Mouse (Mus musculus): ENCODE results near the gene Atf4. TPM values are rescaled to one million over a fixed set of nuclear protein-coding genes. Genes with fewer than 3 reads are reported as not detected.
A peak's percentile ranks its signal among the peaks of the same experiment; 100 is the strongest.

Atf4 gene
- polyA plus RNA-seq (2012; ENCODE audit: insufficient read depth, insufficient read length, missing spikeins) = 122 and 133 TPM in 2 replicates

DNA sequence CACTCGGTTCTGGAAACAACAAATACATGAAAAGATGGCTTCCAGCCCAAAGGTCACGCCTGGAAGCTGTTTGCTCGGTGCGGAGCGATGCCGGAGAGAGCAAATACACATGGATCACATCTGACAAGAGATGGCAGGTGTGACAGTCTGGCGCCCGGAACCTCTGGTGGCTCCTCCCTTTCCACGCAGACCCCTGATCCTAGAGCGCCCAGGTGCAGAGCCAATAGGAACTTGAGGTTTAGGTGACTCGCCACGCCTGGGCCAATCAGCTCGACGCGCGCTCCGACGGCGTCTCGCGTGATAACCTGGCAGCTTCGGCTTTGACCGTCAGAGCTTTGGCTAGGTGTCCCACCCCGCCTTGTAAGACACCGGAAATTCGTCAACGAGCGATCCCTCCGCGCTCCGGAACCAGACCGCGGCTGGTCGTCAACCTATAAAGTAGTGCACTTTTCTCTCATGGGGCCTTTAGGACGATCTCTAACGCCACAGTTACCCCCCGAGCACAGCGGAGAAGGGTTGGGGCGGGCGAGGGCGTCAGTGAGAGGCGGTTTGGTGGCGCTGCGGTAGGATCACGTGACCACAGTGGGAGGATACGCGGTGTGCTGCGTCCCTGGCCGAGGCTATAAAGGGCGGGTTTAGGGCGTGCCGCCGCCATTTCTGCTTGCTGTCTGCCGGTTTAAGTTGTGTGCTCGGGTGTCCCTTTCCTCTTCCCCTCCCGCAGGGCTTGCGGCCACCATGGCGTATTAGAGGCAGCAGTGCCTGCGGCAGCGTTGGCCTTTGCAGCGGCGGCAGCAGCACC lies at the start of gene Atf4:
Atf4 (plus strand) TSS at position 338 of the 799 bp plus-strand sequence.
- Histone ChIP-seq H3K4me3 (ENCODE audit: insufficient read depth, low read length) (peak within 1 kb of the TSS; percentile 86), H3K4me1 (ENCODE audit: control insufficient read depth, insufficient read depth, low read length) (peaks cover 6% of the 10 kb centered on the region; the same call in 1 of the 2 replicates), H3K27ac (ENCODE audit: insufficient read depth, low read depth, low read length) (peak within 1 kb of the TSS; percentile 98)
- TF ChIP-seq POLR2A (IDR thresholded peaks at IDR 0.05; ENCODE audit: borderline replicate concordance, low read depth, low read length) (peak; percentile 83), CTCF (IDR thresholded peaks at IDR 0.05; ENCODE audit: low read depth, low read length) (no peak)

DNA sequence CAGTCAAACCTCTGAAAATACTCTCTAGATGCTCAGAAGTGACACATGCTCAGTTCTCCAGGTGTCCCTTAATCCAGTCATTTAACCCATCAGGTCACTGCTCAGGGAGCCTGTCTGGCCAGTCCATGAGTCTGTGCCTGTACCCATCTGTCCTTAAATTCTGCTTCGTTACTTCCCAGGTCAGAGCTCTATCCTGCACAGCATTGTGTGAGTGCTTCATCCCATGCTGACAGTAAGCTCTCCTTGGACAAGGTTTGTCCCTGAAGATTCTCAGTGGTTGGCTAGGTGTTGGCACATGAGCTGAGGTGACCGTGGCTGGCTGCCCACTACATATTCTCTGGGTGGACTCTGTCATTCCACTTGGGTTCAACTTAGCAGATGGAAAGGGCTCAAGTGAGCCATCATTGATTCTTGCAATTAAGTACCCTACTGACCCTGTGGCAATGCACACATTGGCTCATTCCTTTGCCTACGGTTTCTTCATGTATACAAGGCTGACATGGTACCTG lies 48.9 kb upstream of the Atf4 start:
- Histone ChIP-seq H3K27ac (ENCODE audit: insufficient read depth, low read depth, low read length) (no peak overlapping the region), H3K4me3 (ENCODE audit: insufficient read depth, low read length) (no peak overlapping the region), H3K4me1 (ENCODE audit: control insufficient read depth, insufficient read depth, low read length) (no peaks in the 10 kb centered on the region)
- TF ChIP-seq CTCF (IDR thresholded peaks at IDR 0.05; ENCODE audit: low read depth, low read length) = no peak
- no peak for TF ChIP-seq POLR2A (IDR thresholded peaks at IDR 0.05; ENCODE audit: borderline replicate concordance, low read depth, low read length)

DNA sequence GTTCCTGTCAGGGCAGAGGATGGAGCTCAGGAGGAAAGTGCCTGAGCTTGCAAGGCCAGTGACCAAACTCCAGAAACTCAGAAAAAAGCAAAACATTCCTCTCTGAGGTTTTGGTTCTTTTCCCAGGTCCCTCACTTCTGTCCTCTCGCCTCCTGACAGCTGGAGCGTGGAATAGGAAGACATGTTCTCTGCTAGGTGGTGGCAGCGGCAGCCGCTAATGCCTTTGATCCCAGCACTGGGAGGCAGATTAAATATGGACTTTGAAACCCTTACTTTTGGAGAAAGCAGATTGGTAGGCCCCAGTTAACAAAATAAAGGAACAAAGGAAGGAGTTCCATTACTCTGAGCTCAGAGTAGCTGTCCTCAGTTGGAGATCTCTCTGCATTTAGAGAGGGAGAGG lies 46.5 kb upstream of the Atf4 start:
- TF ChIP-seq CTCF (IDR thresholded peaks at IDR 0.05; ENCODE audit: low read depth, low read length) (no peak), POLR2A (IDR thresholded peaks at IDR 0.05; ENCODE audit: borderline replicate concordance, low read depth, low read length) (no peak)

DNA sequence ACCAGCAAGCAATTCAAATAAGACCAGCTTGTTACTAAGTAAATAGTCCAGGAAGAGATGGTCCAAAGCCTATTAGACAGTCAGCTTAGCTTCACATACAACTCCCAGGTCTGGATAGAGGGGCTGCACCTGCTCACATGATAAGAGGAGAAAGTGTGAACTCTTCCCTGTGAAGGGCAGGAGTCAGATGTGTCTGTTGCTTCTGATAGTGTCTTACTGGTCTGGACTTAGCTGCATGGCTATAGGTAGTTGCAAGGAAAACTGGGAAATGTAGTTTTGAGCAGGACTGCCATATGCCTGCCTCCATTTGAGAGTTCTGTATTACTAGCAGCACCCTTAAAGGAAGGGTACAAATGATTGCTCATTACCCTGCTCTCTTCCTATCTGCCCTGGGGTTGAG lies 41.3 kb upstream of the Atf4 start:
- no peak overlapping the region for H3K27ac ChIP-seq (ENCODE audit: insufficient read depth, low read depth, low read length)
- peaks cover 22% of the 10 kb centered on the region for H3K4me1 ChIP-seq (ENCODE audit: control insufficient read depth, insufficient read depth, low read length)
- H3K4me3 ChIP-seq (ENCODE audit: insufficient read depth, low read length) = no peak overlapping the region
- no peak for TF ChIP-seq POLR2A (IDR thresholded peaks at IDR 0.05; ENCODE audit: borderline replicate concordance, low read depth, low read length)
- TF ChIP-seq CTCF (IDR thresholded peaks at IDR 0.05; ENCODE audit: low read depth, low read length) = no peak

More for the DNA sequence above, 46.5 kb upstream of the Atf4 start:
- H3K4me3 ChIP-seq (ENCODE audit: insufficient read depth, low read length) = no peak overlapping the region
- no peaks in the 10 kb centered on the region for H3K4me1 ChIP-seq (ENCODE audit: control insufficient read depth, insufficient read depth, low read length)
- no peak overlapping the region for H3K27ac ChIP-seq (ENCODE audit: insufficient read depth, low read depth, low read length)

DNA sequence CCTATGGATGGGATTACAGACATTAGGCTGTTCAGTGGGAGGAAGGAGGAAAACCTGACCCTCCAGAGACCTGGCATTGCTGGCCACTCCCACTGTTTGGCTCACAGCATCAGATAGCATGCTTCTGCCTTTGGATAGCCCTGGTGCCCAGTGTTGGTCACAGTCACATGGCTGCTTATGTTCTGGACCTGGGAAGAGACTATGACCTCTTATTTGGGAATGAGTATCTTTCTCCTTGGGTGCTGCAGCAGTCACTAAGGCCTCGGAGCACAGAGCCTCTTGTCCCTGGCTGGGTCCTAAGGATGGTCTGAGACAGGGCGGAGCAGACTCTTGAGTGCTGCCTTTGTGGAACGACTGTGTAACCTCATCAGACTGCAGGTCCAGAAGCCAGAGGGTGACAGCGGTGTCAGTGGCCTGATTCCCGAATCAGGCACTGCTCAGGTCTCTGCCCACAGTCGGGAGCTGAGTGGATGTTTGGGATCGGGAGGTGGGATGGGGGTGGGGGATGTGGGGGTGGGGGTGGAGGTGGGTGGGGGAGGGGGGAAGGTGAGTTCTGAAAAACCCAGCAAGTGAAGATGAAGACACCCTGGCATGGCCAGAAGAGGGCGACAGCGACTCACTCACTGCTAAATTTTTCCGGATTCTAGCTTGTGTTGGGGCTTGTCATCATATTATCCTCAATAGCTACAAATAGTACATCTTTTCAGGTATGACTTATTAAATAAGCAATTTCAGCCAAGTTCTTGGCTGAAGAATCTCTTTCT lies 39.1 kb upstream of the Atf4 start:
- no peak overlapping the region for H3K4me3 ChIP-seq (ENCODE audit: insufficient read depth, low read length)
- no peak overlapping the region for H3K27ac ChIP-seq (ENCODE audit: insufficient read depth, low read depth, low read length)
- peak; percentile 72 for TF ChIP-seq CTCF (IDR thresholded peaks at IDR 0.05; ENCODE audit: low read depth, low read length)
- TF ChIP-seq POLR2A (IDR thresholded peaks at IDR 0.05; ENCODE audit: borderline replicate concordance, low read depth, low read length) = no peak
- peaks cover 34% of the 10 kb centered on the region for H3K4me1 ChIP-seq (ENCODE audit: control insufficient read depth, insufficient read depth, low read length)

DNA sequence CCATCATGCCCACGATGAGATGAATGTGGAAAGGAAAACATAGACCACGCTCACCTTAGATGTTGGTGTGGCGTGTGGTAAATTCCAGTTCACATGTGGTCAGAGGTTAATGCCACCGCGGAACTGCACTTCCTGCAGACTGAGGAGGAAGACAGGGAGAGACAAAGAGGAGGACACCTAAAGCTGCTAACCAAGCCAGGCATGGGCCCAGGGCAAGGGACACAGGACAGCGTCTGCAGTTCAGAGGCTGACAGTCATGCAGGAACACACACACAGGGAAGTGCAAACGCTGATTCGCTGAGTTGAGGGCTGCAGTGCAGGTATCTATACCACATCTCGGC lies 38.5 kb upstream of the Atf4 start:
- Histone ChIP-seq H3K4me3 (ENCODE audit: insufficient read depth, low read length) (no peak overlapping the region), H3K4me1 (ENCODE audit: control insufficient read depth, insufficient read depth, low read length) (peaks cover 34% of the 10 kb centered on the region), H3K27ac (ENCODE audit: insufficient read depth, low read depth, low read length) (no peak overlapping the region)
- TF ChIP-seq CTCF (IDR thresholded peaks at IDR 0.05; ENCODE audit: low read depth, low read length) = no peak
- no peak for TF ChIP-seq POLR2A (IDR thresholded peaks at IDR 0.05; ENCODE audit: borderline replicate concordance, low read depth, low read length)

DNA sequence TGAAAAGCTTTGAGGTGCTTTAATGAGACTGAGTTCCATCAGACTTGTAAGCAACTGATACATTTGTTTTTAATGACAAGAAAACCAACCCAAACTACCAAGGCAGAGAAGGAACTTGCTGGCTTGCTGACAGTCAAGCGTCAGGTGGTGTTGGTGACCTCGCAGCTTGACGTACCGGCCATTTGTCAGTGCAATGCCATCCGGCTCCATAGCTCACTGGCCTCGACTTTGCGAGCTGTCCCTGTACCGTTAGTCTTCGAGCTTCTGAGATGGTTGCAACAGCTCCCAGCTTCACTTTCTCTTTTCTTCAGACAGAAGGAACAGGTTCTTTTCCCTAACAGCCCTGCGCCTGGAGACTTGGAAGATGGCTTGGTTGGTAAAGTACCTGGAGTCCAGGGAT lies 37.5 kb upstream of the Atf4 start:
- Histone ChIP-seq H3K4me3 (ENCODE audit: insufficient read depth, low read length) (no peak overlapping the region), H3K4me1 (ENCODE audit: control insufficient read depth, insufficient read depth, low read length) (peaks cover 35% of the 10 kb centered on the region), H3K27ac (ENCODE audit: insufficient read depth, low read depth, low read length) (peak overlapping the region; percentile 34; the same call in 1 of the 2 replicates)
- TF ChIP-seq CTCF (IDR thresholded peaks at IDR 0.05; ENCODE audit: low read depth, low read length) (no peak), POLR2A (IDR thresholded peaks at IDR 0.05; ENCODE audit: borderline replicate concordance, low read depth, low read length) (no peak)

DNA sequence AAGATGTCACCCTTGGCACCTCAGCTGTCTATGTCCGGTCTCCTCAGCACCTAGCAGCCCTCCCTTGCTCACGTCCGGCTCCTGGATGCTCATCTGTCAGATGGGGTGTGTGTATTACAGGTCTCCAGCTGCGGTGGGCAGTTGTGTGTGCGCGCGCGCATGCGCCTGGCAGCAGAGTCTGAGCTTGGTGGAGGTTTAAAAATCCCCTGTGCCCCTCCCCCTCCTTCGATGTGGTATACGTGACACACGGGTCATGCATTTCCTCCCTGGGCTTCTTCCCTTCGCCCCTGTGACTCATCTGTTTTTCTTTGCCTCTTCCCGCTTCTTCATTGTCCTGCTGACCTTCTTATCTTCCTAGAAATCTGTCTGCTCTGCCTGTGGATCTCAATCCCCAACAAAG lies 35.8 kb upstream of the Atf4 start:
- Histone ChIP-seq H3K4me1 (ENCODE audit: control insufficient read depth, insufficient read depth, low read length) (peaks cover 51% of the 10 kb centered on the region), H3K4me3 (ENCODE audit: insufficient read depth, low read length) (peak overlapping the region; percentile 73), H3K27ac (ENCODE audit: insufficient read depth, low read depth, low read length) (peak overlapping the region; percentile 96)
- TF ChIP-seq CTCF (IDR thresholded peaks at IDR 0.05; ENCODE audit: low read depth, low read length) (no peak), POLR2A (IDR thresholded peaks at IDR 0.05; ENCODE audit: borderline replicate concordance, low read depth, low read length) (no peak)

DNA sequence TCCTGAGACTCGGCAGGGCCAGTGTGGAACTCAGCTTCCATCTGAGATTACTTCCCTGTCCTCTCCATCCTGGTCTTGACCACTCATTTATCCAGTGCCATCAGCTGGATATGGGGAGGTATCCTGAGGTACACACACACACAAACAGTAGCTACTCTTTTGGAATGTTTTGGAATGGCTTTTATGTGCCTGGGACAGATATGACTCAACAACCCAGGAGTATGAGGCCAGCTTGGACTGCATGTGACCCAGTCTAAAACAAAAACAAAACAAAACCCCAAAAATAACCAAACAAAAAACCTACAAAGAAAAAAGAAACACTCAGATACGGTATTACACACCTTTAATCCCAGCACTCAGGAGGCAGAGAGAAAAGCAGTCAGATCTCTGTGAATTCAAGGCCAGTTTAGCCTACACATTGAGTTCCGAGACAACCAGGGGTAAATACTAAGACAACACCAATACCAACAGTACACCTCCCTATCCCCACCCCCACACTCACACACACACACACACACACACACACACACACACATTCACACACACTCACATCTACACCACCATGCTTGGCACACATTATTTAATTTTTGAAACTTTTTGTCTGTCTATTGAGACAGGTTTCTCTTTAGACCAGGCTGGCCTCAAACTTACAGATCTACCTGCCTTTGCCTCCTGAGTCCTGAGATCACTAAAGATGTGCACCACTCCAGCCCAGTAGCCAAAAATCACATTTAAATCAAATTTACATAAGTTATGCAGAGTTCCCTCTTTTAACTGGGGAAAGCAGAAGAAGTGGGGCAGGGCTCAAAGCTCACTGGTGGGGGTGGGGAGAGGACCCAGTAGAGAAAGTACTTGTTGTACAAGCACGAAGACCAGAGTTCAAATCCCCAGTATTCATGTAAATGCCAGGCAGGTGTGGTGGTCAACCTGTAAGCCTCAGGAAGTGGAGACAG lies 35.0 kb upstream of the Atf4 start:
- H3K4me1 ChIP-seq (ENCODE audit: control insufficient read depth, insufficient read depth, low read length) = peaks cover 51% of the 10 kb centered on the region
- peak overlapping the region; percentile 96 for H3K27ac ChIP-seq (ENCODE audit: insufficient read depth, low read depth, low read length)
- TF ChIP-seq POLR2A (IDR thresholded peaks at IDR 0.05; ENCODE audit: borderline replicate concordance, low read depth, low read length) (no peak), CTCF (IDR thresholded peaks at IDR 0.05; ENCODE audit: low read depth, low read length) (no peak)
- H3K4me3 ChIP-seq (ENCODE audit: insufficient read depth, low read length) = peak overlapping the region; percentile 73

Data from bone marrow macrophage, adult 2 months (primary cell).